Mouse (Mus musculus) retina, adult 2 months (tissue): ENCODE measurements around the gene Nudt9.
"Not testable (repeated sequence)": the region's sequence is repeated elsewhere in the genome, so short reads cannot be mapped to it uniquely, and the experiment has no call there.

Experiments
- DNase-seq: peaks from one replicate; pipeline ENCODE4 v3.0.0-alpha.2; 2012; ENCODE audit warnings: low read depth, low spot score

The Nudt9 gene

DNA sequence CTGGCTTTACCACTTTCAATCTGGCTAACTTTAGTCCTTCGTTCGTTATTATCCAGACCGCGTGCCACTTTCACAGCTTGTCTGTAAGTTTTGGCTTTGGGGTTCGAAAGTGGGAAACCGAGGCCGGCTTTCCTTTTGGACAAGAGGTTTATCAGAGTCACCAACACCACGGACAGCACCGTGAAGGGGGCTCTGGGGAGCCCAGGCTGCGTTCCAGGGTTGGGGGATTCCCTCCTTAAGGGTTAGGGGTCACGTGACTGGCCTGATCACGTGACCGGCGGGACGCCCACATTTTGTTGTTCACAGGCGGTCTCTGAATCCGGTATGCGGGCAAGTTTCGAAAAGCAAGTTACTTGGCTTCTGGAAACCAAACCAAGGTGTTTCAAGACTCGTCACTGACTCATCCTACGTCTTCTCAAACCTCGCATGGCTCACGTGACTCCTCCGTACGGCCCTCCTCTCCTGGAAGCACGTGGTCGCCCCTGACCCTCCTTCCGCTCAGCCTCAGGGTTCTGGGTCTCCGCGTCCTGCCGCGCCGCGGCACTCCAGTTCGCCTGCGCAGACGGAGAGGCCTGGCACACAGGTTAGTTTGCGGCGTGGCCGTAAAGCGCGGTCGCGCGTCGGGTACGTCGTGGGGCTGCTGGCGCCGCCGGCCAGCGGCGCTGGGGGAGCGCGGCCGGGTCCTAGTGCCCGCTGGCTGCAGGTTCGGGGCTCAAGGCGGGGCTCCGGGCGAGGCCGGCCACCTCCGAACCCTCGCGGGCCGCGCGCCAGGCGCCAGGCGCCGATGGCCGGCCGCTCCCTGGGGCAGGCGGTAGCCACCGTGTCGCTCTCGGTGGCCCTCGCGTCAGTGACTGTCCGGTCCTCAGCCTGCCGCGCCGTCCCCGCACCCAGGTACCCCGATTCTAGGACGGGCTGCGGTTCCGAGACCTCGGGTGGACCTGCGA is at the start of gene Nudt9:
Nudt9 (plus strand) TSS at position 51 of the 944 bp plus-strand sequence.
- peak; percentile 92 for DNase-seq

DNA sequence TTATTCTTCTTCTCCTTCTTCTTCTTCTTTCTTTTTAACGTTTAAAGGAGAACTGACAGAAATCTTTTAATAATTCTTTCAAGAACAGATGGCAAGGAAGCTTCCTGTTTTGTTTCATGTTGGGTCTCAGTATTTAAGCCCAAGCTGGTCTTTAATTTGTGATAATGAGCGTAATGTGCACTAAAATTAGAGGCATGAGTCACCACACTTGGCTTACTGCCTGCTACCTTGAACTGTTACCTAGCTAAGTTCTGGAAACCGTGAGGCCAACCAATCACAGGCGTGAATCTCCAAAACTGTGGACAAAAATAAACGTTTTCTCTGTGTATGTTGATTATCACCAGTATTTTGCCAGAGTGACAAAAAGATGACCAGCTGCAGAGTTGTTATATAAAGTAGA is 47.4 kb upstream of the Nudt9 start:
- DNase-seq = no peak

DNA sequence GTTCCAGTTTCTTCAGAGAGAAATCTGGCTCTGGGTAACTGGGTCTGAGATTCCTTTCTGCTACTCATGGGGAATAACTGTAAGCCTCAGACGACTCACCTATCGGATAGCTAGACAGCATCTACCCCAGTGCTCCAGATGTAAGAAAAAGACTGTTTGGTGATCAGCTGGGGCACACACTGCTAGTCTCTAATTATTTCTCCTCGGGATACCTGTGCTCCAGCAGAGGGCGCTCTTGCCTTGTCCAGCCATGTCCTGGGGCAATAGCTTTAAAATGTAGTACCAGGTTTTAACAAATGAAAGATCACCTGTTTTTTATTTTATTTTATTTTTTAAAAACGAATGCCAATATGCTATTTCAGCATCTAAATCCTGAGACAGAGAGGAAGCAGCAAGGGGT is 46.4 kb upstream of the Nudt9 start:
- DNase-seq = peak; percentile 46

DNA sequence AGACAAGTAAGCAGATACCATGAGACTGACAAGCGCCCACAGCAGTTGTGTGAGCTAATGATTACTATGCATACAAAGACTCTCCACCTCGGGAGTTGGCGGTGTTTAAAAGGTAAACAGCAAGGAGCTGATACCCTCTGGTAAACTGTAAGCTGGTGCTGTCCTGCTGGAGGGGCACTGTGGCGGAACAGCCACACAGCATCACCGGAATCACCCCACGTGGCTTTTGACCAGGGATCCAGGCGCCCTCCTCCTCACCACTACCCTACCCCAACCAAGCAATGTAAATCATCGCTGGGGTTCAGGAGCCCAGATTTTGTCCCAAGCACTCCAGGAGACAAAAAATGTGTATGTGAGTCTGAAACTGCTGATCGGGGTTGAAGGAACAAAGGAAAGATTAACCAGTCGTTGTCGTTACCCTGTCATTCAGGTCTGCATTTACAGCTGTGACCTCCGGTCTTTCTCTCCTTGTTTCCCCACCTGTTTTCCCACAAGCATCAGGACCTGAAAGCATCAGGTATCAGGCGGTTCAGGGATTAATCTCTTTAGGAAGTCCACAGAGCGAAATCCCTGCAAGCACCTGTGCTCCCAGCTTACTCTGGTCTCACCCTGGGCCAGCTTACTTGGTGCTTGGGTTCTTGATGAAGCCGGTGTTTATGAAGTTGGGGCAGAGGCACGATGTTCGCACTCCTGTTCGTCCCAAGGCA is 43.4 kb upstream of the Nudt9 start:
- no peak for DNase-seq

DNA sequence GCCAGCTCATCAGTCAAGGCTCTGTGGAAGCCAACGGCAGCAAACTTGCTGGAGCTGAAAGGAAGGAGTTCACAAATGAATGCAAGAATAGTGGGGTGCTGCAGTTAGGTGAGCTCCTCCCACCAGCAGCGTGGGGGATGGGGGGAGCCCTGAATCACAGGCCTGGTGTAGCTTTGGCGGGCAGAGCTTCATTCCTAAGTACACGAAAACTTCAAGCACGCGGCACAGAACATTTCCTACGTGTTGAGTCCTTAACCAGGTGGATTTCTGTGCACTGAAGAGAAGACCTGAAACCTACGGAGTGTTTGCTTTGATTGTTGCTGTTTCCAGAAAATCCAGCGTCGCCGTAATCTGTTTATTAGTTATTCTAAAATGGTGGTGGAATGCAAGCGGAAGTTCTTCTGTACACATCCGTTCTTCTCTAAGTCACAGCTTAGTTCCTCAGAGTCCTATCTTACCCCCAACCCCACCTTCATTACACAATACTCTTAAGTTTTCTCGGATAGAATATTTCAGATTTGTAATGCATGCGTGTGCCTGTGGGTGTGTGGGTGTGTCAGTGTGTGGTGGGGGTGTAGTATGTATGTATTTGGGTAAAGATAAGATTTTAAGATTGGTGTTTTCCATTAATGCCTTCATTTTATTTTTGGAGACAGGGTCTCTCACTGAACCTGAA is 42.7 kb upstream of the Nudt9 start:
- no peak for DNase-seq

DNA sequence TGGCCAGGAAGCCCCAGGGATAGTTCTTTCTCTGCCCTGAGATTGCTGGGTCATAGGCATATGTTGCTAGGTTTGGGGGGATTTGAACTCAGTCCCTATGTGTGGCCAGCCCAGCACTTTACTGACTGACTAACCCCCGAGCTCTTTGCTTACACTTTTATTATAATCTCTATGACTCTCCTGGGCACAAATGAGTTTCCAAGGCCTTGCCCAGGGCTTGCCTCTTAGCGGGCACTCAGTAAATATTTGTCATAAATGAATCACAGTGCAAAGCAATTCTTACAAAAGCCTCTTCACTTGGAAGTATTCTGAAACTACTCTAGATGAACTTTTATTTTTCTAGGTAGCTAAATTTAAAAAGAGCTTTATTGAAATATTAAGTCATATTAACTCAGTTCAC is 42.2 kb upstream of the Nudt9 start:
- DNase-seq = no peak

DNA sequence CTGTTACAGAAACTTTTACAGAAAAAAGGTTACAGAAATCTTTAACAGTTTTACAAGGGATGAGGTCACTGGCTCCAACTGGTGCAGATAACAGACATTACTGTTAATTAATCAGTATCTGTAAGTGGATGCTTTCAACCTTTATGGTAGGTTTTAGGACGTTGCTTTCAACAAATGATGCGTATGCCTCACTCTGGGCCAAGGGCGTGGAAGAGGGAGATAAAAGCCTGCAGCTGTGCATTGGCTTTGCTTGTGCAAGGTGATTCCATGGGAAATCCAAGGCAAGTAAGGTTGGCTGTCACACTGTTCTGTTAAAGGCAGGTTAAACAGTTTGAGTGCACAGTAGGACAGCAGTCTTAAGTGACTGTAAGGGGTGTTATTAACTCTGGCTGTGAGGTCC is 39.3 kb upstream of the Nudt9 start:
- DNase-seq = no peak

DNA sequence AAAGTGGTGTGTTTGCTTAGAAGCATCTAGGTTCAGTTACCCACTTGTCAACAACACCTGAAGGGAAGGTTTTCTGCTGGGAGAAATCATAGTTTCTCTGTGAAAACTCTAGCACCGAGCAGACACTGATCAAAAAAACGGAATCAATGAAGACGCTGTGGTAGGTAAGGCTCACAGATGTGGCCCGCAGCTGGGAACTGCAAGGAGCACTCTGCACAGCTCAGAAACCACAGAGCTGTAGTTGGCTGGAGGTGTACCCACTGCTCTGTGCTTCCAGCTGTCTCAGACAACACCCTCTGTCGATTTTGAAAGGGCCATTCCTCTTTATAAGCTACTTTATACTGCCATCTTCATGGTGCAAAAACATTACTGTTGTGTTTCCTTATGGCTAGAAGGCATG is 38.3 kb upstream of the Nudt9 start:
- no peak for DNase-seq

DNA sequence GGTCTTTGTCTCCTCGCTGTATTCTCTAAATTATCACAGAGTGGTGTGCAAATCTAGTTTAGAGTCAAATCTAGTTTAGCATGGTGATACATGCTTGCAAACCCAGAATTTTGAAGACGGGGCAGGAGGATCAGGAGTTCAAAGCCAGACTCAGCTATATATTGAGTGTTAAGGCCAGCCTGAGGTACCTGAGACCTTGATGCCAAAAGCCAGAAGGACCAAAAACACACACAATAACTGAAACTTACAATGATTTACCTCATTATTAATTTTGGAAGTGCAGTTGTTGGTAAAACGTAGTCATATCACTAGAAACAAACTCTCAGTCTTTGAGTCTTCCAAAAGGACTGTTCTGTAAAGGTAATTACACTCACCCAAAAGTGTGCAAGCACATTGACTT is 36.7 kb upstream of the Nudt9 start:
- DNase-seq = no peak

DNA sequence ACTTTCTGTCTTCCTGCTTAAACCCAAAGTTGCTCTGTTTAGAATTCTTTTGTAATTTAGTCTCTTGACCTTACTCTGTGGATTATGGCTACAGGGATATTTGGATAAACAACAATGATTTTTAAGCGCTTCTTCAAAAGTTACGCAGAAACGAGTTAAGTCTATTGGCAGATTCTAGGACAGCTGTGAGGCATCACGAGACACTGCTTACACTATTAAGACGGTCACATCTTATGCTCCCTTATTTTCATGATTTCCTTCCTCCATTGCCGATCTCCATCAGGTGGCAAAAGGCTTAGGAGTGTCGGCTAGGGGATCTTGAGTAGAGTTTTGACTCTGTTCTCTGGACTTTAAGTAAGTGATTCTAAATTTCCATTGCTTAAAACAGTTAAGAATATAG is 35.8 kb upstream of the Nudt9 start:
- DNase-seq = no peak

DNA sequence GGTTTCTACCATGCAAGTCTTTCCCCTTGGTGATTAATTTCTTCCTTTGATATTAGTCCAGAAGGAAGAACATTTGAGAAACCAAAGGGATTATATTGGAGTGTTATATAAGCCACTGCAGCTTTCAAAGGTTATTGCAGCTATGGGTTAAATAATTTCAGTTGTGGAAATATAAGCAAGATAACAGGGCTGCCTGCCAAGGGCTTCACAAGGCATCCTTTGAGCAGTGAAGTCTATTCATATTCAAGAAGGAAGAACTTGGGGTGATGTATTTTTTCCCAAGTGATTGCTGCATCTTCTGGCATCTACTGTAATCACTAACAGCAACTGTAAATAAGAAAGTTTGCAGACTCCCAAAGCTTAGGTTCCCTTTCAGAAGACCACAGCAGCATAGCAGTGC is 34.7 kb upstream of the Nudt9 start:
- no peak for DNase-seq

DNA sequence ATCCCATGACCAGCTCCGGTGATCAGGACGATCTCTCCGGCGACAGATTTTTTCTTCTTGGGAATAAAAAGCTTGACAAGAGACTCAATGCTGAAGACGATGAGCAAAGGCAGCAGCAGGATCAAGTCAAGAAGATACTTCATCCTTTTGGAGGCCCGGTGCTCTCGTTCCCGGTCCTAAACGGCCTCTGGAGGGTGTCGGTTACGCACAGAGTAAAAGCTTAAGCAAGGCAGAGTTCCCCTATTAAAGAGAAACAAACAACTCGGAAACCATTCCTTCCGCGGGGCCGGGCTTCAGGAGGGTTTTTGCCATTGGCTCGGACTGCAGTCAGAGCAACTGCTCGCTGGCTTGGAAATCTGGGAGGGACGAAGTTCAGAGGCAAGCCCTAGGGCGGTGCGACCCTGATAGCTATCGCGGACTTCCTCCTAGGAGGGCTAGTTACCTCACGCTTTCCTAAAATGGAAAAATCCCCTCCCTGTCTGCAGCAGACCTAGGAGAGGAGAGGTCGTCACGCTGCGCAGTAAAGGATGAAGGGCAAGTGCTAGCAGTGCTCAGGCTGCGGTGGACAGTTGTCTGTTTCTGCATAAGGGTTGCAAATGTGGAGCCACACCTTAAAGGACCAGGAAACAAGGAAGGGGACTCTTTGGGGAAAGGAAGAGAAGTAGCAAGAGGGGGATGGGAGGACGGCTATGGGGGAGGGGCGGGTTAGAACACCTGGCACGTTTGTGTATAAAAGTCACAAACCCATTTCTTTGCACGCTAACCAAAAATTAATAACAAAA is 24.3 kb upstream of the Nudt9 start, which contains the start of gene Hsd17b11:
Hsd17b11 (minus strand) TSS at position 323 of the 782 bp plus-strand sequence.
- DNase-seq = no peak

DNA sequence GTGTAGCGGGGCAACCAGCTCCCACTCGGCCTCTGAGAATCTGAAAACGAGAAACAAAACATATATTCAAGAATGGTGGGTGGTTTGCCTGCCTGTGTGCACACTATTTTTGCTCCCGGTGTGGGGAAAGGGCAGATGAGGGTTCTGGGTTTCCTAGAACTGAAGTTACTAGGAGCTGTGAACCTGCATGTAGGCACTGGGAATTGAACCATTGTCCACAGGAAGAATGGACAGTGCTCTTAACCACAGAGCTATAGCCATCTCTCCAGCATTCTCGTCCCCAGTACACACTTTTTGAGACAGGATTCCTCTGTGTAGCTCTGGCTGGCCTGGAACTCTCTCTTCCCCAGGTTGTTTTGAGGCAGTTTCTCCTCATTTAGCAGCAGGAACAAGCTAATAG is 23.5 kb upstream of the Nudt9 start:
- DNase-seq = no peak

DNA sequence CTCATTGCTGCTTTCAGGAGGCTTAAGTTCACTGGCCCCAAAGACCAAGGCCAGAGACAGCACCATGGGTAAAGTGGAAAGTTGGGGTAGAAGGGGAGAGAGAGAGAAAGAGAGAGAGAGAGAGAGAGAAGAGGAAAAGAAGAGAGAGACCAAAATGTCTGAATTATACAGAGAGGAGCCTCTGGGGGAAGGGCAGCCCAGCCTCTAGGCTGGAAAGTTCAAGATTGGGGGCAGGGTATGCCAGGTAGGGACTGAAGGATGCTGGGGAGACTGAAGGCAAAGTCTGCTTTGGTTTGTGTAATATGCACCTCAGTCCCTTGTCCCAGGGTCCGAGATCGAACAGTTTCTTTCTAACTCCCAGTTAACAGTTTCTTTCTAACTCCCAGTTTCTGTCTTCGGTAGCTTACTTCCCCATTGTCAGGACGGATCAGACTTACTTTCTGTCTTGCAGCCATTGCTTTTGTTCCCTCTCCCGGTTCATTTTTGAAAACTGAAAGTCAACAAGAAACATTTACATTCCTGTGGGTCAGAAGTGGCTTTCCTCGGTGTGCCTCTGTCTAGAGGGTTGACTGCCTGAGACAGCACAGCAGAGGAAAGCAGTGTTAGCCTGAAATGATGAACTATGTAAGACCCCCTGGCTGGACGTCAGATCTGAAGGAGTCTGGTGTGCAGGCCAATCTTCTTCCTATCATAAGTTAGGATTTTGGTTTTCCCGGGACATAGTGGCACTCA is 22.7 kb upstream of the Nudt9 start:
- no peak for DNase-seq

DNA sequence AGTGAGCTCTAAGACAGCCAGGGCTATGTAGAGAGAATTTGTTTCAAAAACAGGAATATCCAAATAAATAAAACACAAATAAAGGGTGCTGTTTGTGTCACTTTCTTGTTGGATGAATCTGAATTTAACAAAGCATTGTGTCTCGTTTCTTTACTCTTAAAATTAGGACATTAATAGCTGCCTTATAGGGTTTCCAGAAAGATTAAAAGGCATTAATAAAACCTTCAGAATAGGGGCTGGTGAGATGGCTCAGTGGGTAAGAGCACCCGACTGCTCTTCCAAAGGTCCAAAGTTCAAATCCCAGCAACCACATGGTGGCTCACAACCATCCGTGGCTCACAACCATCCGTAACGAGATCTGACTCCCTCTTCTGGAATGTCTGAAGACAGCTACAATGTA is 21.9 kb upstream of the Nudt9 start:
- not testable (repeated sequence) for DNase-seq

DNA sequence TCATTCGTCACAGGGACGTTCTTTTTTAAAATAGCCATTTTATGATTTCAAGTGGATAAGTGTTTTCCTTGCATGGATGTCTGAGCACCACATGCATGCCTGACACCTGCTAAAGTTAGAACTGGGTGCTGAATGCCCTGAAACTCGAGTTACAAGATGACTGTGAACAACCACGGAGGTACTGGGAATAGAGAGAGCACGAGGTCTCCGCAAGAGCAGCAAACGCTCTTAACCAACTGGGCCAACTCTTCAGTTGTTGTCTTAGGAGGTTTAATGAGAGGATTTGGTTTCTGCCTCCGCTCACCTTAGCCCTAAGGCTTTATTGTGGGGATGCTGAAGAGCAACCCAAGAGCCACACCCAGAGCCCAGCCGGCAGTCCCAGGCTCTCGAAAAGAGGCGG is 21.3 kb upstream of the Nudt9 start:
- DNase-seq = no peak

DNA sequence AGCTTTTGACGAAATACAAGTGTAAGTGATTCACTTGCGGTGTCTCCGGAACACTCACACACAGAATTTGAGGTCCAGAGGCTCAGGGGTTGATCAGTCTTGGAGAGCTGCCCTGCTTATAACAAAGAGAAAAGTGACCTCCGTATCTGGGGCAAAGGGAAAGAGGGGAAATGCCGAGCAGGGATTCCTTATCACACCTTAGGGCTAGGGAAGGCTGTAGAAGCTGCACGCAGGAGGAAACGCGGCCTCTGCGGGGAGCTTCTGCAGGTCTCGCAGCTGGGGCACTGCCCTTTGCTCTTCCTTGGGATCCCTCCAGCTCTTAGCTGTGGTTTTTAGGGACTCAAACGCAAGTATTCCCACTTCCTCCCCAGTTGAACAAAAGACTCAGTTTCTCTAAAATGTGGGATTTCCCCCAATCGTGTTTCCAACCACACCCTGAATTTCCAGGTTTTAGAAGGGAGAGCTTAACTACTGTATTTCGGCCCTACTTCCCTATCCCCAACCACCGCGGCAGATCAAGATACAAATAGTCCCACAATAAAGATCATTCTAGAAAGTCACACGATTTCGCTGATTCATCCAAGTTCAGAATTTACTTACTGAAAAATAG is 20.8 kb upstream of the Nudt9 start:
- DNase-seq = no peak

DNA sequence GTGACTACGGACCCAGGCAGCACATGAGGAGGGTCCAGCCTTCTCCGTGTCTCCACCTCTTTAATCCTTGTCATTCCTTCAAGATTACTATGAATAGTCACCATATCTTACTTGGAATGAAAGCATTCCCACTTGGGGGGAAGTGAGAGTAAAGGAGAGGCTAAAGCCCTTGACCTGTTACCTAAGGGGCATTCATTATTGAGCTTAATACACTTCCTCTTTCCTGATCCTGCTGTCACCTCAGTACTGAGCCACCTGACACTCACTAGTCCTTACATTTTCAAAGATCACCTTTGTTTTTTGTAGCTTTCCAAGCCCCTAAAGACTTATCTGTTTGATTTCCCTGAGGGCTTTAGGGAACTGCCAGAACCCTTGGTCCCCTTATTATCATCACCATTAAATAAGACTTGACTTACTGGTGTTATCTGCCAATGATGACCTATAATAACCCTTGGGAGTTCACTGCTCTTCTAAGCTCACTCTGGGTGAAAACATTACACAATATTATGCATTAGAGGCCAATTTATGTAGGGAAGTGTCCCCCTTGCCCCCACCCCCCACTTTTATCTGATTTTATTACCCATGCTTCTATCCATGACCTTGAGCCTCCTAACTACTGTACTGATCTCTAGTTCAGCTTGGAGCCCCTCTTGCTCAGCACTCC is 13.5 kb upstream of the Nudt9 start:
- DNase-seq = no peak

DNA sequence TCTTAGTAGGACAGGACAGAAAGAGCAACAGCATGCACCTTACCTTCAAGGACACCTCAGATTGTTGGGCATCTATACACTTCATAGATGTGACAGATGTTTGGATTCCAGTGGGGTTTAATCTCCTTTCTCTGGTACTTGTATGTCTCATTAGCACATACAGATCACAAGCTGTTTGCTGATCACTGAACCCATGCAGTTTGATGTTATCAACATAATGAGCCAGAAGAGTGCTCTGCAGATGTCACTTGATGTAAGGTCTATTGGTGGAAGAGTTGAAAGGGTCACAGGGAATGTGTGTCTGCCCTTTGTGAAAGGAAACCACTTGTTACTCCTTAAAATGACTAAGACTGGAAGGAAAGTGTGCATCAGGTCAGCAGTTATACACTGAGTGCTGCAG is 11.0 kb upstream of the Nudt9 start:
- DNase-seq = no peak

DNA sequence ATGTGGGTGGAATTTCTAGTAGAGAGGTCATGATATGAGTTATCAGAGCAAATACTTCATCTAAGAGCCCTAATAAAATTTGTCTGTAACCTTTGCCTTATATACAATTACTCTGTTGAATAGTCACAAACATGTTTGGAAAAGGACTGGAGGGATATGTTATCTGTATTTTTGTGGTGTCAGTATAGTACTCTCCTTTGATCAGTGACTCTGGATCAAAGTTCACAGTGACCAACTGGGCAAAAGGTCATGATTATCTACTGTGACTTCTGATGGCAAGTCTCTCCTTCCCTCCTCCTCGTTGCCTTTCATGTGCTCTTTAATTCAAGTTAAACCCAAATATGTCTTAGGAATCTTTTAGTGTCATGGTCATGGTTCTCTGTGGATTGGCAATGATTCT is 10.3 kb upstream of the Nudt9 start:
- no peak for DNase-seq
